Mouse (Mus musculus): ENCODE data around the gene Chst3.
"Not testable (repeated sequence)": the region's sequence is repeated elsewhere in the genome, so short reads cannot be mapped to it uniquely, and the experiment has no call there.

Chst3 gene

GRCm38 (mm10) chr10:60230321-60231088, 11.4 kb upstream of the Chst3 start:
- no peak for DNase-seq (ENCODE audit: low spot score)

- no peak for DNase-seq (ENCODE audit: low spot score)
Measured at GRCm38 (mm10) chr10:60229113-60229512, 10.1 kb upstream of the Chst3 start.

GRCm38 (mm10) chr10:60227666-60228065, 8.6 kb upstream of the Chst3 start:
- DNase-seq (ENCODE audit: low spot score) = no peak

GRCm38 (mm10) chr10:60224601-60225000, 5.5 kb upstream of the Chst3 start:
- DNase-seq (ENCODE audit: low spot score) = no peak

- DNase-seq (ENCODE audit: low spot score) = not testable (repeated sequence)
Measured at GRCm38 (mm10) chr10:60221571-60222259, 2.7 kb upstream of the Chst3 start.

- DNase-seq (ENCODE audit: low spot score) = no peak
Measured at GRCm38 (mm10) chr10:60220607-60221006, 1.5 kb upstream of the Chst3 start.

GRCm38 (mm10) chr10:60220042-60220523, 1.0 kb upstream of the Chst3 start:
- no peak for DNase-seq (ENCODE audit: low spot score)

GRCm38 (mm10) chr10:60218033-60218590, 948 bp downstream of the Chst3 start:
- no peak for DNase-seq (ENCODE audit: low spot score)

GRCm38 (mm10) chr10:60216331-60217095, 2.5 kb downstream of the Chst3 start:
- DNase-seq (ENCODE audit: low spot score) = no peak

GRCm38 (mm10) chr10:60215077-60215960, 3.7 kb downstream of the Chst3 start:
- DNase-seq (ENCODE audit: low spot score) = no peak

- no peak for DNase-seq (ENCODE audit: low spot score)
Measured at GRCm38 (mm10) chr10:60212589-60213379, 6.3 kb downstream of the Chst3 start.

- no peak for DNase-seq (ENCODE audit: low spot score)
Measured at GRCm38 (mm10) chr10:60211501-60212005, 7.5 kb downstream of the Chst3 start.

- no peak for DNase-seq (ENCODE audit: low spot score)
Measured at GRCm38 (mm10) chr10:60210468-60210867, 8.6 kb downstream of the Chst3 start.

GRCm38 (mm10) chr10:60209237-60209636, 9.8 kb downstream of the Chst3 start:
- no peak for DNase-seq (ENCODE audit: low spot score)

GRCm38 (mm10) chr10:60207166-60207705, 11.8 kb downstream of the Chst3 start:
- no peak for DNase-seq (ENCODE audit: low spot score)

- DNase-seq (ENCODE audit: low spot score) = no peak
Measured at GRCm38 (mm10) chr10:60205601-60206241, 13.3 kb downstream of the Chst3 start.

- no peak for DNase-seq (ENCODE audit: low spot score)
Measured at GRCm38 (mm10) chr10:60202785-60203184, 16.3 kb downstream of the Chst3 start.

- DNase-seq (ENCODE audit: low spot score) = no peak
Measured at GRCm38 (mm10) chr10:60200996-60201395, 18.1 kb downstream of the Chst3 start.

GRCm38 (mm10) chr10:60199378-60199777, 19.7 kb downstream of the Chst3 start:
- no peak for DNase-seq (ENCODE audit: low spot score)
